Mouse (Mus musculus) ZHBTc4 (cell line): ENCODE data around the gene Olfr1085.
"Not testable (repeated sequence)": the region's sequence is repeated elsewhere in the genome, so short reads cannot be mapped to it uniquely, and the experiment has no call there.

Experiments used
- DNase-seq: peaks from one replicate; pipeline ENCODE4 v3.0.0-alpha.2; 2011; ENCODE audit warnings: low read depth, low spot score

Gene Olfr1085

GRCm38 (mm10) chr2:86661919-86662318, at the start of gene Olfr1085:
Gene Olfr1085 (minus strand): TSS chr2:86662019.
- DNase-seq, result no peak

- no peak for DNase-seq
Observed at GRCm38 (mm10) chr2:86698295-86698694, 36.5 kb upstream of the Olfr1085 start, which contains the start of gene Olfr1087. Gene Olfr1087 (minus strand): TSS chr2:86698395.

- DNase-seq, result no peak
Observed at GRCm38 (mm10) chr2:86679992-86680391, 18.2 kb upstream of the Olfr1085 start, which contains the start of gene Olfr1086. Gene Olfr1086 (minus strand): TSS chr2:86680092.

DNA sequence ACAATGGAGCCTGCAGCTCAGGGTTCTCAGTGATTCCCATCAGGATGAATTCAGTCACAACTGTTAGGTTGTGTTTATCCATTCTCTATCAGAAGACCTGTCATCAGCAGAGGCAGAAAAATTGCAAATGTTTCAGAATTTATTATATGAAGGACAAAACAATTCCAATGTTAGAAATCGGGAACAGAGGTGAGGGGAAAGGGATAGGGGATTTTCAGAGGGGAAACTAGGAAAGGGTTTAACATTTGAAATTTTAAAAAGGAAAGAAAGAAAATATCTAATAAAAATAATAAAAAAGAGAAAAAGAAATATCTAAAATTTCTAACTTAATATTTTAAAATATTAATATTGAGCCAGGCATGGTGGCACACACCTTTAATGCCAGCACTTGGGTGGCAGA, 22.2 kb downstream of the Olfr1085 start, which contains the start of gene Olfr1084:
Gene Olfr1084, minus strand, starts transcription at position 101 of the 400 bp plus-strand sequence.
- not testable (repeated sequence) for DNase-seq
